Mouse (Mus musculus) forebrain, embryonic 14.5 days (tissue): ENCODE results near the gene Gm44965. TPM values are rescaled to one million over a fixed set of nuclear protein-coding genes. Genes with fewer than 3 reads are reported as not detected.

ENCODE experiments used
- ATAC-seq: fragments of 200-750 bp; cut with Nextera tagmentation; 2 replicates; pipeline ENCODE4 v1.8.0; 2017; ENCODE audit warnings: mild to moderate bottlenecking, moderate library complexity
- DNase-seq: peaks from one replicate; pipeline ENCODE4 v3.0.0-alpha.2; 2015; ENCODE audit warnings: low spot score
- H3K27ac ChIP-seq: fragments of 300-500 bp; sonication (generic); 2 replicates; pipeline ENCODE4 v1.5.1; 2014; ENCODE audit warnings: low read depth, mild to moderate bottlenecking, control low read depth, low read length, moderate library complexity
- H3K27me3 ChIP-seq: fragments of 300-500 bp; sonication (generic); replicated peaks from 2 replicates; pipeline ENCODE4 v1.6.1; 2014; ENCODE audit warnings: low read length, control low read depth, mixed read lengths; ENCODE audit not compliant: control insufficient read depth, insufficient read depth
- H3K36me3 ChIP-seq: fragments of 300-500 bp; sonication (generic); 2 replicates; pipeline ENCODE4 v1.6.1; 2014; ENCODE audit warnings: low read length, control low read depth; ENCODE audit not compliant: control insufficient read depth, insufficient read depth
- H3K4me1 ChIP-seq: fragments of 300-500 bp; sonication (generic); 2 replicates; pipeline ENCODE4 v1.6.1; 2014; ENCODE audit warnings: antibody characterized with exemption, low read length, control low read depth; ENCODE audit not compliant: control insufficient read depth, insufficient read depth
- H3K4me2 ChIP-seq: fragments of 300-500 bp; sonication (generic); 2 replicates; pipeline ENCODE4 v1.6.1; 2014; ENCODE audit warnings: mild to moderate bottlenecking, control low read depth, low read length
- H3K4me3 ChIP-seq: fragments of 300-500 bp; sonication (generic); 2 replicates; pipeline ENCODE4 v1.5.1; 2014; ENCODE audit warnings: low read depth, low read length, control low read depth
- H3K9ac ChIP-seq: fragments of 300-500 bp; sonication (generic); 2 replicates; pipeline ENCODE4 v1.6.1; 2014; ENCODE audit warnings: mild to moderate bottlenecking, low read length, control low read depth, moderate library complexity
- H3K9me3 ChIP-seq: fragments of 300-500 bp; sonication (generic); replicated peaks from 2 replicates; pipeline ENCODE4 v1.6.1; 2016; ENCODE audit warnings: low read length, control low read depth, mixed read lengths; ENCODE audit not compliant: control insufficient read depth
- WGBS: fragments of 180-500 bp; shearing (Covaris S2); extraction: QIAGEN DNeasy Blood & Tissue Kit; methylation state at CpG from one replicate; pipeline ENCODE4 v1.1.7; 2014; 5-methylcytosine and 5-hydroxymethylcytosine counted together
- polyA plus RNA-seq: library from polyadenylated mRNA; unstranded; fragments of >200 nt; fragmentation: Nextera tagmentation; extraction: Ambion mirVana; gene quantifications from 2 replicates; pipeline ENCODE4 v1.2.1, GENCODE M21; 2014

Gene Gm44965
- polyA plus RNA-seq, 1 experiment from 2014 or later, result not detected

DNA sequence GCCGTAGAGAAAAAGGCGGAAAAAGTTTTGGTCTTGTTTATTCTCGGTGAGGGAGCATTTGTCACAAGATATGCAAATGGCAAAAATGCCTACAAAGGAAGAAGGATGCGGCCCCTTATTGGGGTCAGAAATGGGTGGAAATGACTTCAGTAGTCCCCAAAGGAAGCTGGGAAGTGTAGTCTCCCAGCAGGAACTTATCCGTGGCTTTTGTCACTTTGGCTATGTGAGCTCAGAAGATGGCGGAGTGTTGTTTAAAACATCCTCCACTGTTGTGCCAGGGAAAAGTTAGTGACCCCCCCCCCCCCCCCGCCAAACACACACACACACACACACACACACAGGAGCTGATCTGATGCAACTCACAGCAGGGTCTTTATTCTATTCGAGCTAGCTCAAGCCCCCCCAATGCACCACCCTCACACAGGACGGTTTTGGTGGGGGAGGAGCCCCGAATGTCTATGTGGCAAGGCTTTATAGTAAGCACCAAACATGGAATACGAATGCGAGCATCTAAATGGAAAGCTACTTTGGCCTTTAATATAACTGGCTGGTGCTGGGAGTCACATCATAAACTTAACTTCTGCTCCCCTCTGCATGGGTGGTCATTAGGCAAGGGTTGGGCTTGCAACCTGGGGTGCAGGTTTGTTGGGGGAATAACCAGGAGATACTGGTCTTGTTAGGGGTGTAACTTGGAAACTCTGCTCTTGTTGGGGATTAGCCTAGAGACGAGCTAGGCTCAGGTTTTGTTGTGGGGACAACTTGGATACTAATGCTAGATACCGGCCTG lies 38.4 kb upstream of the Gm44965 start:
- H3K27me3 ChIP-seq, result no peaks in the 10 kb centered on the region; the same call in 1 of the 2 replicates

DNA sequence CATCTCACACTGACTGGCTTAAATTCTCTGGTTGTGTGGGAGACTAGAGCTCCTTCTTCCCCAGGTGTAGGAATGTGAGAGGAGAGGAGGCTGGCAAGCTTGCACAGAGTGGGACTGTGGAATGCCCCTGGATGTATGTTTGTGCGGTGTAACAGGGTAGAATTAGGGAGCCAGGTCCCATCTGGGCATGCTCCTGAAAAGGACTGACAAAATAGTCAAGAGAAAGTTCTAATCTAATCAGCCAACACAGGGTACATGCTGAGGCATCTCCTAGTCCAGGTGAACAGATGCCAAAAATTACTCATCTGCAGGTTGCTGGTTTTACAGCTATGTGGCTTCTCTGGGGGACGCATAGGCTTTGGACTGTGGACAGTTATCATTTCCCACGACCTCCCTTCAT lies 37.8 kb upstream of the Gm44965 start:
- WGBS, result 89% methylated on average over 3 of the region's 3 CpGs
- no peaks in the 10 kb centered on the region; the same call in 1 of the 2 replicates for H3K27me3 ChIP-seq
- no peak overlapping the region for H3K27ac ChIP-seq
- H3K9ac ChIP-seq, result no peak overlapping the region
- H3K4me2 ChIP-seq, result peak overlapping the region; percentile 75
- DNase-seq (no peak), ATAC-seq (no peak)
- H3K4me3 ChIP-seq, result no peak overlapping the region
- peaks cover 12% of the 10 kb centered on the region; the same call in 1 of the 2 replicates for H3K36me3 ChIP-seq
- H3K9me3 ChIP-seq, result no peaks in the 10 kb centered on the region
- peaks cover 8% of the 10 kb centered on the region for H3K4me1 ChIP-seq

More for the DNA sequence above, 38.4 kb upstream of the Gm44965 start:
- H3K27ac ChIP-seq, result peak overlapping the region; percentile 97
- peaks cover 9% of the 10 kb centered on the region; the same call in 1 of the 2 replicates for H3K36me3 ChIP-seq
- ATAC-seq (peak; percentile 87), DNase-seq (peak; percentile 95)
- H3K9me3 ChIP-seq, result no peaks in the 10 kb centered on the region
- 25% methylated on average over 14 of the region's 14 CpGs for WGBS
- H3K4me2 ChIP-seq, result peak overlapping the region; percentile 75
- H3K4me3 ChIP-seq, result peak overlapping the region; percentile 39
- H3K4me1 ChIP-seq, result peaks cover 8% of the 10 kb centered on the region
- H3K9ac ChIP-seq, result peak overlapping the region; percentile 77

DNA sequence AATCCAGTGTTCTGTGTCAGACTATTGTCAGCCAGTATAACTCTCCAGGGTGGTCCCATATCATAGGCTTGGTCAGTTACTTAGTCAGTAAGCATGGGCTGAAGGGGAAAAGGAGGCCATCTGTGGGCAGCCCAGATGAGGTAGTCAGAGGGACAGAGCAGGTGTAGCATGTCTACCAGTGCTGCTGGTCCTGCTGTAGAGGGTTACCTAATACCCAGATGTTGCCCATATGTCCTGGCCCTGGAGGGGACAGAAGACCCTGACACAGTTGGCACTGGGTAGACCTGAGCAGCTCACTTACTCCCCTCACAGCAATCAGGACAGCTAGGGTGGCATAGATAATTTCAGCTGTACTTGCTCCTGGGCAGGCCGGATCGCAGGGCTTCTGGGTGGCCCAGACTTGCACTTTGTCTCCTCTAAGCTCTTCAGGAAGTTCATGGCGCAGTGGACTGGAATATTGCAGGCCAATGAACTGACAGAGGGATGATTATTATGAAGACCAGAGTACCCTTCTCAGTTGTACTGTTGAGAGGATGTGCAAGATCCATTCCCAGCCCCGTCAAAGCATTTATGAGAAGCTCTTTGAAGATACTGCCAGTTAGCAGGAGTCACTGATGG lies 27.9 kb upstream of the Gm44965 start:
- ATAC-seq (no peak), DNase-seq (no peak)
- H3K36me3 ChIP-seq, result 0 out of 2 replicates have a peak, but pooled peaks cover 19% of the 10 kb centered on the region
- H3K9ac ChIP-seq, result no peak overlapping the region
- H3K27ac ChIP-seq, result no peak overlapping the region
- no peaks in the 10 kb centered on the region for H3K9me3 ChIP-seq
- 92% methylated on average over 4 of the region's 4 CpGs for WGBS
- H3K4me3 ChIP-seq, result no peak overlapping the region
- H3K4me2 ChIP-seq, result no peak overlapping the region
- H3K4me1 ChIP-seq, result no peaks in the 10 kb centered on the region; the same call in 1 of the 2 replicates
- no peaks in the 10 kb centered on the region for H3K27me3 ChIP-seq

GRCm38 (mm10) chr6:48566312-48566711 lies 27.4 kb upstream of the Gm44965 start:
- no peak overlapping the region for H3K4me2 ChIP-seq
- WGBS, result 39% methylated on average over 5 of the region's 5 CpGs
- DNase-seq (no peak), ATAC-seq (no peak)
- no peak overlapping the region for H3K9ac ChIP-seq
- no peaks in the 10 kb centered on the region; the same call in 1 of the 2 replicates for H3K4me1 ChIP-seq
- H3K36me3 ChIP-seq, result 0 out of 2 replicates have a peak, but pooled peaks cover 17% of the 10 kb centered on the region
- H3K27ac ChIP-seq, result no peak overlapping the region
- H3K9me3 ChIP-seq, result no peaks in the 10 kb centered on the region
- no peak overlapping the region for H3K4me3 ChIP-seq
- no peaks in the 10 kb centered on the region for H3K27me3 ChIP-seq

DNA sequence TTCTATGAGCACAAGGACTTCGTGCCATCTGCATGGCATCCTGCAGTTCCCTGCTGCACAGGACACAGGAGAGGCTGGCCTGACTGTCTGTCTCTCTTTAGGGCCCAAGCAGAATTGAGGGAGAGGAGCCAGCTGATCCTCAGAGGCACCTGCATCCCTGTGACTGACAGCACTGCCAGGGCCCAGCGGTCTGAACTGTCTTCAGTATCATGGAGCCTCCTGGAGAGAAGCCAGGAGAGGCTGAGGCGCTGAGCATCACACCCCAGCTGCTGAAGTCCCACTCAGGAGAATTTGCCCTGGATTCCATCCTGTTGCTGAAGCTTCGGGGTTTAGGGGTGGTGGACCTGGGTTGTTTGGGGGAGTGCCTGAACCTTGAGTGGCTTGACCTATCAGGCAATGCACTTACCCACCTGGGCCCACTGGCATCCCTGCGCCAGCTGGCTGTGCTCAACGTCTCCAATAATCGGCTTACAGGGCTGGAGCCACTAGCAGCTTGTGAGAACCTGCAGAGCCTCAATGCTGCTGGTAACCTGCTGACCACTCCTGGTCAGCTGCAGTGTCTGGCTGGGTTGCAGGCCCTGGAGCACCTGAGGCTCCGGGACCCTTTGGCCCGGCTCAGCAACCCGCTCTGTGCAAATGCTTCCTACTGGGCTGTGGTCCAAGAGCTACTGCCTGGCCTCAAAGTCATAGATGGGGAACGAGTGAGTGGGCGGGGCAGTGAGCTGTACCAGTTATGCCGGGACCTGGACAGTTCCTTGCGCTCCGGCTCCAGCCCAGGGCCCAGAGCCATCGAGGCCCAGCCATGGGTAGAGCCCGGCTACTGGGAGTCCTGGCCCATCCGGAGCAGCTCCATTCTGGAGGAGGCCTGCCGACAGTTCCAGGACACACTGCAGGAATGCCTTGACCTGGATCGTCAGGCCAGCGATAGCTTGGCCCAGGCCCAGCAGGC lies 25.4 kb upstream of the Gm44965 start:
- H3K4me2 ChIP-seq, result no peak overlapping the region
- ATAC-seq (no peak), DNase-seq (peak; percentile 37)
- 0 out of 2 replicates have a peak, but pooled peaks cover 15% of the 10 kb centered on the region for H3K36me3 ChIP-seq
- no peak overlapping the region for H3K4me3 ChIP-seq
- no peaks in the 10 kb centered on the region; the same call in 1 of the 2 replicates for H3K4me1 ChIP-seq
- no peak overlapping the region for H3K27ac ChIP-seq
- no peaks in the 10 kb centered on the region for H3K27me3 ChIP-seq
- no peaks in the 10 kb centered on the region for H3K9me3 ChIP-seq
- WGBS, result 82% methylated on average over 21 of the region's 21 CpGs
- no peak overlapping the region; the same call in 1 of the 2 replicates for H3K9ac ChIP-seq

GRCm38 (mm10) chr6:48569065-48569807 lies 24.5 kb upstream of the Gm44965 start:
- Histone ChIP-seq H3K36me3 (0 out of 2 replicates have a peak, but pooled peaks cover 9% of the 10 kb centered on the region), H3K9ac (no peak overlapping the region), H3K27me3 (no peaks in the 10 kb centered on the region), H3K4me2 (no peak overlapping the region), H3K27ac (no peak overlapping the region), H3K4me1 (no peaks in the 10 kb centered on the region; the same call in 1 of the 2 replicates), H3K4me3 (no peak overlapping the region), H3K9me3 (no peaks in the 10 kb centered on the region)
- ATAC-seq (no peak), DNase-seq (no peak)
- 85% methylated on average over 8 of the region's 8 CpGs for WGBS

DNA sequence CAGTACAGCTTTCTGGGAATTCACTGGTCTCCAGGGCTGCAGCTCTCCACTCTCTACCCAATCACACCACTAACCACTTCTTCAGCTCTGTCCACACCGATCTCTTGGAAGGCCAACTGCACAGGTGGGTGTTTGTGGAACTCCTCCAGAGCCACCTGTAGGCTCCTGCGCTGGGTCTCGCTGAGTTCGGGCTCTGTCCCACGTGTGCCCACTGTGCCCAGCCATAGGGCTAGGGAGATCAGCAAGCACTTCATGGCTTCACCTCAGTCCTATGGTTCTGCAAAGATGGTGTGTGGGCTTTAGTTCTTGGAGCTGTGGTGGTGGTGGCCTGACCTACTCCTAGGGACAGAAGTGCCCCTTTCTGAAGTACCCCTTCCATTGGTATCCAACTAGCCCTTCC lies 21.7 kb upstream of the Gm44965 start:
- WGBS, result 93% methylated on average over 5 of the region's 5 CpGs
- Histone ChIP-seq H3K4me2 (no peak overlapping the region), H3K36me3 (no peaks in the 10 kb centered on the region), H3K27ac (no peak overlapping the region), H3K9me3 (no peaks in the 10 kb centered on the region), H3K4me1 (no peaks in the 10 kb centered on the region; the same call in 1 of the 2 replicates), H3K4me3 (no peak overlapping the region), H3K9ac (no peak overlapping the region), H3K27me3 (no peaks in the 10 kb centered on the region)
- DNase-seq (no peak), ATAC-seq (no peak)

DNA sequence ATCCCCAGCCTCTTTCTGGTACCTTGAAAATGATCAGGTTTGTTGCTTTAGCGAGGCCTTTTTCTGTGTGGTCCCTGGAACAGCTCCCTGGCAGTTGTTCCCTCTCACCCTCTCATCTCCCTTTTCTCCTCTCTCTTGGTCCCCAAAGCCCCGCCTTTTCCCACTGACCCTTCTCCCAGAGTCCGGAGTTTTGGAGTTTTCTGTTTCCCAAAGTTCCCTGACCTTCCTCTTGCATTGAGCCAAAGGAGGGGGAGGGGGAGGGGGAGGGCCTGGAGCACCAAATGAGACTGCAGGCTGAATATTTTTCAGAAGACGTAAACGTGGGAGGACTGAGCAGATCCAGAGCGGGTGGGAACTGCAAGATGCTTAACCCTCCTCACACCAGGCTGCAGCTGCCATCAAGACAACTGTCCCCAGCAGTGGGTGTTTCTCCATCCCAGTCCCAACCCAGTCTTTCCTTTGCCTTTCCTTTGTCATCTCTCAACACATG lies 21.1 kb upstream of the Gm44965 start, which contains the start of gene Rarres2:
Gene Rarres2, minus strand, starts transcription at position 218 of the 490 bp plus-strand sequence.
- DNase-seq, result no peak
- H3K9ac ChIP-seq, result no peak within 1 kb of the TSS
- 33% methylated on average over 6 of the region's 6 CpGs for WGBS
- H3K27ac ChIP-seq, result no peak within 1 kb of the TSS
- H3K4me2 ChIP-seq, result no peak within 1 kb of the TSS
- H3K36me3 ChIP-seq, result no peaks in the 10 kb centered on the region
- H3K9me3 ChIP-seq, result no peaks in the 10 kb centered on the region
- no peak for ATAC-seq
- H3K4me1 ChIP-seq, result no peaks in the 10 kb centered on the region; the same call in 1 of the 2 replicates
- no peak within 1 kb of the TSS for H3K4me3 ChIP-seq
- H3K27me3 ChIP-seq, result no peaks in the 10 kb centered on the region
